Comparison of ENCODE assay signal across 11 mouse cellular contexts in the genomic region with DNA sequence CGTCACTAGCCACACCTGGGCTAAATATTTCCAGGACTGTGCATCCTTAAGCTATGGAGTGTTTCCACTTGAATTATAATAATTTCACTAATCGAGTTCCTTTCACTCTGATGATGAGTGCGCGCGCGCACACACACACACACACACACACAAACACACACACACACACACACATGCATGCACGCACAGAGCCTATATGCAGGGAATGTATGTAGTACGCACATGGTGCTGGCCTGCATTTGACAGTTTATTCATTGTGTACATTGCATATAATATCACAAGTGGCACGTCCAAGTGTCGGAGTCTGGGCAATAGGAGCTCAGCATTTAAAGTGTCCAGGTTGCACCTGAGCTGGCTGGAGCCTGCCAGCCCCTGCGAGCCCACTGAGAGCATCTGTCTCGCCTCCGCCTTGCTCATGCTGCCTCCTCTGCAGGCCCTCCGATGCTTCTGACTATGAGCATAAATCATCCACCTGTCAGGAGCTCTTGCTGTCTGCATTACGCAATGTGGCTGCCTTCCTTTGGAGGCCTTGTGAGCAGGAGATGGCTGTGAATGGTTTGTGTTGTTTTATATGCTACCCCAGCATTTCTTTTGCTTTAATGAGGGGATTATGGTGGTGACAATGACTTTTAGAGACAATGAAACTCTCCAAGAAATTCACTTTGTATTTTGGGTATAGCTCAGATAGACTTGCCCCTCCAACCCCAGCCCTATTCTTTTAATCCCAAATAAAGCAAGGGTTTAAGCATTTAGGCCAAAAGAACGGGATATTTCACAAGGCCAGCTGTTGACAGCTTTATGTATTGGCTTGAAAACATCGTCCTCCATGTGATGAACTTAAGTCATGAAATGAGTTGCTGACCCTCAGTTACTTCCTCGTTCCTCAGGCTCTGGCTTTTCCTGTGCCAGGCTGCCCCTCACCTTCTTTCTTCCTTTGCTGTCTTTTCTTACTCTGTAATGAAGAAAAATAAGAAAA.
DNase-seq lines count a peak whose midpoint lies in the region; ATAC-seq lines count a peak whose summit lies in the region.
"Had no signal": no experiment of that assay in that cellular context is flagged by ENCODE, and none has a peak within 500 bp of the region (broad histone marks: within the 10 kb centered on the region; RNA-seq: fewer than 3 reads in every experiment).

No protein-coding gene starts in this region.

- H3K36me3 ChIP-seq in neural tube, embryonic 13.5 days, result no peaks in the 10 kb centered on the region
- H3K36me3 ChIP-seq in neural tube, embryonic 15.5 days, result no peaks in the 10 kb centered on the region
- no peaks in the 10 kb centered on the region for H3K36me3 ChIP-seq in intestine, embryonic 16.5 days (ENCODE audit: control insufficient read depth, insufficient read depth, low read length)

- H3K4me2 ChIP-seq in neural tube, embryonic 13.5 days, result no peak overlapping the region
- H3K4me2 ChIP-seq in neural tube, embryonic 15.5 days, result no peak overlapping the region
- no peak overlapping the region for H3K4me2 ChIP-seq in intestine, embryonic 16.5 days (ENCODE audit: low read depth, low read length)

- no peak for DNase-seq in frontal cortex, postnatal 14 days (ENCODE audit: low spot score in 2 of 2)
- peak; percentile 57 to 64 for DNase-seq in cerebellum, postnatal 25 days
- DNase-seq in T-cell, adult 2 months (ENCODE audit: low spot score), result no peak
- no peak for DNase-seq in heart, adult 11 months
- DNase-seq: gastrocnemius, postnatal 36 days; heart, postnatal 14 days had no signal

- no peaks in the 10 kb centered on the region for H3K27me3 ChIP-seq in neural tube, embryonic 13.5 days
- no peaks in the 10 kb centered on the region for H3K27me3 ChIP-seq in neural tube, embryonic 15.5 days (replicated peaks)
- H3K27me3 ChIP-seq in intestine, embryonic 16.5 days (replicated peaks; ENCODE audit: control insufficient read depth, insufficient read depth, low read length), result no peaks in the 10 kb centered on the region

- H3K27ac ChIP-seq in neural tube, embryonic 13.5 days (replicated peaks), result no peak overlapping the region
- H3K27ac ChIP-seq in neural tube, embryonic 15.5 days (replicated peaks), result no peak overlapping the region
- H3K27ac ChIP-seq in intestine, embryonic 16.5 days (ENCODE audit: low read length), result no peak overlapping the region

- H3K9me3 ChIP-seq in neural tube, embryonic 13.5 days, result no peaks in the 10 kb centered on the region
- no peaks in the 10 kb centered on the region for H3K9me3 ChIP-seq in neural tube, embryonic 15.5 days (replicated peaks)
- H3K9me3 ChIP-seq in intestine, embryonic 16.5 days (ENCODE audit: control insufficient read depth, low read length), result no peaks in the 10 kb centered on the region

- peaks cover 22% of the 10 kb centered on the region for H3K4me1 ChIP-seq in neural tube, embryonic 13.5 days (replicated peaks)
- H3K4me1 ChIP-seq in neural tube, embryonic 15.5 days, result peaks cover 10% of the 10 kb centered on the region; the same call in 1 of the 2 replicates
- no peaks in the 10 kb centered on the region for H3K4me1 ChIP-seq in intestine, embryonic 16.5 days (ENCODE audit: control insufficient read depth, insufficient read depth, low read length)

- no peak overlapping the region for H3K4me3 ChIP-seq in neural tube, embryonic 13.5 days
- no peak overlapping the region for H3K4me3 ChIP-seq in neural tube, embryonic 15.5 days (replicated peaks)
- H3K4me3 ChIP-seq in intestine, embryonic 16.5 days (ENCODE audit: low read length), result no peak overlapping the region
- H3K4me3 ChIP-seq: myocyte had no signal

- ATAC-seq in frontal cortex, adult (ENCODE audit: low TSS enrichment), result peak; percentile 64; the same call in 1 of the 2 replicates
- ATAC-seq in neural tube, embryonic 13.5 days (ENCODE audit: low read depth), result peak; percentile 53; the same call in 1 of the 2 replicates
- ATAC-seq in neural tube, embryonic 15.5 days (ENCODE audit: low FRiP score), result no peak; the same call in 1 of the 2 replicates
- ATAC-seq in intestine, embryonic 16.5 days, result peak; percentile 50; the same call in 1 of the 2 replicates

- 0 out of 2 replicates have a peak overlapping the region, but pooled peaks have one; percentile 34 for H3K9ac ChIP-seq in neural tube, embryonic 13.5 days
- H3K9ac ChIP-seq in neural tube, embryonic 15.5 days (replicated peaks), result no peak overlapping the region
- H3K9ac ChIP-seq in intestine, embryonic 16.5 days (ENCODE audit: low read depth, low read length), result no peak overlapping the region

- 62% methylated on average over 18 of the region's 18 CpGs for WGBS in neural tube, embryonic 13.5 days
- 63% methylated on average over 18 of the region's 18 CpGs for WGBS in neural tube, embryonic 15.5 days
- 67% methylated on average over 18 of the region's 18 CpGs for WGBS in intestine, embryonic 16.5 days

Comparison
In these comparisons a context has a peak if more than half of its experiments do, and no peak if none do; other contexts are left out.
1. DNase-seq: peak in cerebellum, postnatal 25 days (2 of 2); none in frontal cortex, postnatal 14 days (0 of 2), T-cell, adult 2 months (single experiment) and heart, adult 11 months (single experiment).